Mouse (Mus musculus) embryo, embryonic 11 days (tissue): ENCODE data around the gene Jazf1.

Experiments used
- DNase-seq: peaks from one replicate; pipeline ENCODE4 v3.0.0-alpha.2; 2015

Jazf1 gene

DNA sequence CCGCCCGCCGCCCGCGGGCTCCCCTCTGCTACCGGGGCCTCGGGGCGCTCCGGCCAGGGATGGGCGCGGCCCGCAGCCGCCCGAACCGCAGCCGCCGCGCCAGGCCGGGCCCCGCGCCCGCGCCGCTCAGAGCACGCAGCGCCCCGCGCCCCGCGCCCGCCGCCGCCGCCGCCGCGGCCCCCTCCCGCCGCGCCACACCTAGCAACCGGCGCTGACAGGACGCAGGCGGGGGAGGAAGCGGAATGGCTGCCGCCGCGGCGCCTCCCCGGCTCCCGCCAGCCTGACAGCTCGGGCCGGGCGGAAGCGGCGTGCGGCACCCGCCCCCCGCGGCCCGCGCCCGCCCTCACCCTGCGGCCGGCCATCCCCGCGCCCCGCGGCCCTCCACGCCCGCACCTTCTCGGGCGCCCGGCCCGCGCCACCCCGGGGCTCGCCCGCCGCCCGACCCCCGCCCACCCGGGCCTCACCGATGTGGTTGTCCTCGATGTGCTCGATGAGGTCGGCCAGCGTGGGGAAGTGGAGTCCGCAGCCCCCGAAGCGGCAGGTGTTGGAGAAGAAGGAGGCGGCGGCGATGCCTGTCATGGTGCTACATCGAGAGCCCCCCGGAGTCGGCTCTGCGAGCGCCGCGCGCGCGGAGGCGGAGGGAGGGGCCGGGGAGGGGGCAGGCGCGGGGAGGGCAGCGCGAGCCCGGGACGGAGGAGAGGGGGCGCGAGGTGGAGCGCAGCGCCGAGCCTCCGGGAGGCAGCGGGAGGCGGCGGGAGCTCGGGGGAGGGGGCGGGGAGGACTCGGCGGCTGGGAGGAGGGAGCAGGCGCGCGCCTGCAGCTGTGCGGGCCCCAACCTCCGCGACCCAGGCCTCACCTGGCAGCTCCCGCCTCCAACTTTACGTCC lies at the start of gene Jazf1:
Jazf1 (minus strand) TSS at position 643 of the 886 bp plus-strand sequence.
- DNase-seq = peak; percentile 65

DNA sequence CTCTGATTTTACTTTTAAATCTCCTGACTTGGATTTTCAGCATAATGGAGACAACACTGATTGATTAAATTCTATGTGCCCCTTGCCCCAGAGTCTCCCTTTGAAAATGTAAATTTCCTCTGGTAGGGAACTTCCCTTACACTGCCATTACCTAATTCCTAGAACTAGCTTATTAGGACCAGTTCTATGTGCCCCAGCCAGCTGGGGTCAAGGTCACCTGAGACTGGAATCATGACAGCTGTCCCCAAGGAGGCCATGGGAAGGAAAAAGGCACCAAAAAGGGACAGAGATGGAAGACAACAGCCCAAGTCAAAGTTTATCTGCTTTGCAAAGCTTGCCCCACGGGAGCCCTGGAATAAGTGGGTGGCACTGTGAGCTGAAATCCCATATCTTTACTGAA lies 49.4 kb upstream of the Jazf1 start:
- DNase-seq = no peak

DNA sequence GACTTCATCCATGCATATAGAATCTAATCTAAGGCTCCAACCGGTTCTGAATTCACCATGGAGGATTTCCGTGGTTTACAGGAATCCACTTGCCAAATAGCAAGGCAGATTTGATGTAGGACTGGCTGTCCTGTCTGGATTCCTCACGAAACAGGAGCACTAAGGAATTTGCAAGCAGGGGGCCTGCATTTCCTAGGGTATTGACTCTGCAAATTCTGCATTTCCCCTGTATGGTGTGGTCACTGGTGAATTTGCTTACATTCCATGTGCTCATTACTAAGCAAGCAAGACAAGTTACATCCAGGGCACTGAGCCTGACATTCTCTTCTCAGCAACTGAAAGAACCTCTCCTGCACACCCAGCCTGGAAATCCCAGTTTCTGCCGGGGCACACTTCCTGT lies 18.4 kb upstream of the Jazf1 start:
- no peak for DNase-seq

DNA sequence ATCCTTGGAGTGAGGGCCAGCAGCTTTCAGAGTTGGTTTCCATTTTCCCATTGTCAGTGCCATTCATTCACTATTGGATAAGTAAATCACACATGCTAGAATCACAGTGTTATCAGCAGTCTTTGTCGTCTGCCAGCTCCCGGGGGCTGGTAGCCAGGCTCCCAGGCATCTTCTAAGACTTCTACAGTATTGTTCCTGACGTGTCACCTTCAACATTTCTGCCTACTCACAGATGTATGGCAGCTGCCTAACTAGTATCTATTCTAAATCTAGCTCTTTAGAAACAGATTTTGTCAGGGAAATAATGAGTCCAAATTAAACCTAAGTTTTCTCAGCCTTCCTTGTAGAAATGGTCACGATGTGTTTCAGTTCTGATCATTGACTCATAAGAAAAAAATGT lies 12.8 kb upstream of the Jazf1 start:
- DNase-seq = no peak

DNA sequence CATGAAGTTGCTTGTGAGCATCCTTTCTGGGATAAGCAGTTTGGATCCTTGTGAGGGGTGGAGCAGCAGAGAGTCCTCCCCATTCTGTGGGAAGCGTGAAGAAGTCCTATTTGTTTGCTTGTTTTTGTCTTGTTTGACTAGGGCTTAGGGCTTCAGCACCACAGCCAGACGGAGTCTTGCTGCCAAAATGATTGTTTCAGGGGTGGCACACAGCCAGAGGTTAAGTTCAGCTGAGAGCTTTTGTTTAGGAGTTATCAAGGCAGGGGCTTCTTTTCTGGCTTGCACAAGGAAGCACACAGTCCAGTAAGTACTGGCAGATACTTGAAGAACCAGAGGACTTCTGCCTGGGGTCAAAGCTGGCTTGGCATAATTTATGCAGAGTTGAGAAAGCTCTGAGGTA lies 10.2 kb upstream of the Jazf1 start:
- DNase-seq = no peak

DNA sequence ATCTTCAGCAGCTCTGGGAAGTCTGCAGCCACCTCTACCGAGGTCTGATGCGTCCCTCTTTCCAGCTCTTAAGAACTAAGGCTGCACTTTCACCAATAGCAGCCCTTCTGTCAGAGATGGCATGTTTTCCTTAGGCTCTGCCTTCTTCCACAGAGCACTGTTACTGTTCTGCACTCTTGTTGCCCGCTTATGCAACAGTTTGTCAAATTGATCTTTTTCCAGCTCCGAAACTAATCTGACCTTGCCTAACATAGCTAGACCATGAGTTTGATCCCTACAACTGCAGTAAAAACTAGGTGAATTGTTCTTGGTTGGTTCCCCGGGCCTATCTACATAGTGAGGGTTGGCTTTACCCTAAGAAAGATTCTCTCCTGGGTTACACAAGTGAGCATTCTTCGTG lies 3.3 kb upstream of the Jazf1 start:
- no peak for DNase-seq

DNA sequence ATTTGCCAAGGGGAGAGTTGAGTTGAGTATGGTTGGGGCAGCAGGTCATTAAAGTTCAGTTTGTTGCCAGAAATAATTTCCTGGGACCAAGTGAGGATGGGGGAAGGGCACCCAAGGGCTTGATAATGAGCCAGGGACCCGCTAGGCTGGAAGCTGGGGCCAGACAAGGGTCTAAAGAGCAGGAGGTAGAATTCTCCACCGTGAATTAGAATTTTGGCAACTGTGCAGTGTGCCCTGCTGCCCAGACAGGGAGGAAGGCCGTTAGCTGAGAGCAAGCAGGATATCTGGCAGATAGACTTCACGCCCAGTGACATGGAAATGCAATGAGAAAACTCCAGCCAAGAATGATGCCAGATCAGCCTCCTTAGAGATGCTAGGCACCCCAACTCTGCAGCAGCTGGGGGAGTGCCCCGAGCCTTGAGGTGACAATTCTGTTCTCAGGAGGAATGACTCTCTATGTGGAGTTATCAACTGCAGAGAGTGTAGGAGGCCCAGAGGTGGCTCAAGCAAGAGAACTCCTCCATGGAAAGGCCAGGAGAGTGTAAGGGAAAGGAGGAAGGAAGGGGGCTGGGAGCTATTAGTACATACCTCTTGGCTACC lies 1.6 kb upstream of the Jazf1 start:
- DNase-seq = no peak

DNA sequence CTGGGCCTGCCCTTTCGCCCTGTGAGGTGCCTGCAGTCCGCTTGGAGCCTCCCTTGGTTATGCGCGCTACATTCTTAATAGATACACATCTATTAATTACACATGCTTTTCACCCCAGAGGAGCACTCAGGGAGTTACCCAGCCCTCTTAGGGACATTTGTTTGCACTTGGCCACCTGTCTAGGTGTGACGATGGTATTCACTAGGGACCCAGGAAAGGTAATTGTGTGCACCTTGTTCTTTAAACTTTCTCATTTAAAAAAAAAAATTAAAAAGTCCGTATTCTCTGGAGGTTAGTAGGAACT lies 396 bp upstream of the Jazf1 start:
- DNase-seq = no peak

DNA sequence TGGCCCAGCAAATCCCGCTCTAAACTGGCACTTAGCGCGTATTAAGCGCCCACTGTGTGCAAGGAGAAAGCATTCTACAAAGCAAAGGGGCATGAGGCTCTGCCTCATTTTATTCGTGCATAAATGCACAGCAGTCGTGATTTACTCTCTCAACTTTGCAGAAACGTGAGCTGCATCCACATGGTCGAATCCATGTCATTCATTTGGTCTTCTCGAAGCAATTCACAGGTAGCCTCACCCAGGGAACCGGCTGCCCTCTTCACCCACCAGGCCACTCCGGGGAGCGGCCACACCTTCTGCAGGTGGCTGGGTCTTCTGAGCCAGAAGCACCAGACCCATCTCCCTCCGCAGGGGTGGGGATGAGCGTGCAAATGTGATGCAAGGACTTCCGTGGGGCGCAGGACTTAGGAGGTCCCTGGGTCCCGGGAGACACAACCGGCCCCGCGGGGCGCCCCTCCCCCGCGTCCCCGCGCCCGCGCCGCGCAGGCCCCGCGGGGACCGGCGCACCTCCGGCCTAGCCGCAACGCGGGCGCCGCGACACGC lies 914 bp downstream of the Jazf1 start:
- peak; percentile 32 for DNase-seq

DNA sequence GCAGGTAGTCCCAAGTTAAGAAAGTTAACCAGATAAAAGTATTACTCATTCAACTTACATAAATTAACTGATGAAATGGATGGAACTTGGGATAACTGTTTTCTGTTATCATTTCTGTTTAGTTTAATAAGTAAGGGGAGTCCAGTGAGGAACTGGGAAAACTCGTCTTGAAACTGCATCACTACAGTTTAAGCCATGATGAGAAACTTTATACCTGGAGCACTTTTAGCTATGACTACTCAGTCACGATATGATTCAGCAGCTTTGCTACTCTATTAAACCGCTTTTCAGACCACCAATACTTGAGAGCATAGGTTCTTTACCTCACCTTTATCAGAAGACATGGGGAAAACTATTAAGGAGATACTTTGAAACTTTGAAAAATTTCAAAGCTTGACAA lies 1.5 kb downstream of the Jazf1 start:
- DNase-seq = no peak

DNA sequence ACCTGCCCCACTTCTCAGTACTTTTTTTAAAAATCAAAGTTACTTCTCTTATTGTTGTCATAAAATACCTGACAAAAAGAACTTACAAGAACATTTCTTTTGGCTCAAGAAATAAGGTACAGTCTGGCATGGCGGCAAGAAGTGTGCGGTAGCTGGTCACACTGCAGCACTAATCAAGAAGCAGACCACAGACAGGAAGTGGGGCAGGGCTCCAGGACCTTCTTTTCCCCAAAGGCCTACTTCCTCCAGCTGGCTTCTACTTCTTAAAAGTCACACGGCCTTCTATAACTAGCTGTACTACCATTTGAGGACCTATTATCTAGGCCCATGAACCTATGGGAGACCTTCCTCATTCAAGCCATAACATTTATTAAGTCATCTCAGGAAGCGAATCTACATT lies 4.4 kb downstream of the Jazf1 start:
- no peak for DNase-seq

DNA sequence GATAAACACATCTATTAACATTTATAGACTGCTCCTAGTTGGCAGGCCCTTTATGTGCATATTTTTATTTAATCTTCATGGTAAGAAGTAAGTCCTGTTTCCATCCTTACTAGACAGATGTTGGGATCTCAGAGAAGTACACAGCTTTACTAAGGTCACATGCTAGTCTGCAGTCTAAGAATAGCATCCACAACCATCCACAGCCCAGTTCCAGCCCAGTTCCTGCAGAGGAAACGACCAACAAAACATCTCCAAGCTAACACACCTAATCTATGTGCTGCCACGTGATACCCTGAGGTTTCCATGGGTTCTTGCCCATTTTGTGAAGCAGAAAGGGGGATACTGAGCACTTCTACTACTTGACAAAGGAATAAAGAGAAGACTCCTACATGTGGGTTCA lies 13.5 kb downstream of the Jazf1 start:
- DNase-seq = no peak

DNA sequence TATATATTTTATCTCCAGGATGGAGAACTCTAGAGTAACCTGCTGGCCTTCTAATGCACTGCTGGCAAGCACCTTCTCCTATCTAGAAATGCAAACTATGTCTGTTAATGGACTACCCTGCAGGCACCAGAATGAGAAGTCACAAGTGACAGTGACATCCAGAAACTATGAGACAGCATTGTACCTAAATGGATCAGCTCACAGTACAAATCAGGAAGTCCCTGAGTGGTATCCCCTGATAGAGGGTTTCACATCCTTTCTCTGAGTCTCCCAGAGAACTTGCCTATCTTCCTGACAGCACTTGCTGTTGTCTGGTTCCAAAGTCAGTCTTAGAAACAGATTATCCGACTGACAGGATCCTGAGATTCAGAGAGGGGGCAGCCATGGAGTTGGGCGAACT lies 22.9 kb downstream of the Jazf1 start:
- no peak for DNase-seq

DNA sequence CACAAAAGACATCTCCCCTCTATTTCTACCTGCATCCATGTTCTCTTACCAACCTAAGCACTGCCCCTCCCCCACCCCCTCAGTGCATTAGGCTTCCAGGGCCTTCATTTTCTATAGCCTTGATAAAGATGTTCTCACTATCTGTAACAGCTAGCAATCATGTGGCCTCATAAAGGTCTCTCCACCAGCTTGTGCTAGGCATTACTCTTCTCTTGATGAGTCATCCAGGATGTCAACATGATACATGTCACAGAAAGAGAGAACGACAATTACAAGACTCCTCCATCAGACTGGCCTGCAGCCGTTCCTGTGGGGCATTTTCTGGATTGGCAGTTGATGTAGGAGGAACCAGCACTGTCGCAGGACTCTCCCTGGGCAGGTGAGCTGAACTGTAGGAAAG lies 30.3 kb downstream of the Jazf1 start:
- DNase-seq = no peak

DNA sequence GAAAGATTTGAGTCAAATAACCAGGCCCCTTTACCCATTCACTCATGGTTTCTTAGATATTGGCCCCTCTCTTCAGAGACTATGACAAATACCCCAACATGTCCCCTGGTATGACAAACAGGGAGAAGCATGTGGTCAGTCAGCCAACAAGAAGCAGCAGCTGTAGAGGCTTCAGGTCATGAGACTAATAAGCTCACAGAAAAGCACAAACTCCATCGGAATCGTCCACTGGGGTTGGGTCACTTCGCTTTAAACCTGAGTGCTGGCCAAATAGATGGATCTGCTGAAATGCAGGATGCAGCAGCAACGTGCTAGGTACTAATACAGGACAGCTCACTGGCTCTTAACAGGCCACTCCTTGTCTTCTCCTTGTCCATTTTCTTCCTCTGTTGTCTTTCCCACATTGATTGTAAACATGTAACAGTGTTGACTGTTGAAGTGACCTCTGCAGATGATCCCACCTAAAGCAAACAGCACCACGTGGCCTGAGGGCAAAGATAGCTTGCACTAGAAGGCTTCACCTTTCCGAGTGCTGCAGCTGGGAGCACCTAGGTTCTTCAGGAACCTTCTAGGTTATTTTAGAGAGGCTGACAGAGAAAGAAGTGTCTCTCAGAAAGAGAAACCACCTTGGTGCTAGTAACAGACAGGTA lies 33.9 kb downstream of the Jazf1 start:
- no peak for DNase-seq

DNA sequence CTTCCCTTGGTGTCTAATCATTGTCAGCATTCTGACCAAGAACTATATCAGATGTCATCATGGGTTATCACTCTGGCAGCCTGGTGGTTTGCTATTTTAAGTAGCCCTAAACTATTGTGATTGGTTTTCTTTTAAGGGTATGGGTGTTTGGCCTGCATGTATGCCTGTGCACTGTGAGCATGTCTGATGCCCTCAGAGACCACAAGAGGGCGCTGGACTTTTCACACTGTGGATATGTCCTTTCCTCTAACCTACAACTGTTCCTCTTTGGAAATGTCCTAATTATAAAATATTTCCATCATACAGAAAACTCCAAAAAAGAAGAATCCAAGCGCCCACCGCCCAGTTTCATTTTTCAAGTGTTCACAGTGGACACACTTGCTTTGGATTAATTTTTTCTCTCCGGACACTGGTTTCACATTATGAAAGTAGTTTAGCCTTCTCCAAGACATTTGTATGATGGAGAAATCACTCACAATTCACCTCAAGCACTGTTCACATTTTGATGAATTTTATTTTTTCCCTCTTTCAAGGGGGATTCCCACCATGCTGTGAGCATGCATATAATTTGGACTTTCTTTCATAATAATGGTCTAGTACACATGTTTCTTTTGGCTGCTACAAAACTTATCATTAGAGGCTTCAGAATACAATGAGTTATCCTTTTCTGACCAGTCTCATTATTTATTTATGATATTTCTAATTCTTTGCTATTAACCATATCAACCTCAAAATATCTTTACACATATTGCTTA lies 35.5 kb downstream of the Jazf1 start:
- peak; percentile 35 for DNase-seq

DNA sequence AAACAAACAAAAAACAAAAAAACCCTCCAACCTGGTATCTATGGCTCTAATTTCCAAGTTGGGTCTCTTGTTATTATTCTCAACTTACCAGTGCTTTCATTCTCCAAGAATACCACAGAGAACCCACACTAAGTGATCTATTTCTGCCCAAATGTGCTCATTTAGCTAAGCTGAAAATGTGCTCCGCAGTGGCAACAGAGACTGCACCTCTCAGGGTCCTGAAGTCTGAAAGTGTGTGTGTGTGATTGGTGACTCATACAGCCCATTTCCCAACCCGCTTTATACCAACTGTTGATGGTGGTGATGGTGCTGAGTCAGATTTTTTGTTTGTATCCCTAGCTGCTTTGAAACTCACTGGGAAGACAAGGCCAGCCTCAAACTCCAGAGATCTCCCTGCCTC lies 46.4 kb downstream of the Jazf1 start:
- no peak for DNase-seq

DNA sequence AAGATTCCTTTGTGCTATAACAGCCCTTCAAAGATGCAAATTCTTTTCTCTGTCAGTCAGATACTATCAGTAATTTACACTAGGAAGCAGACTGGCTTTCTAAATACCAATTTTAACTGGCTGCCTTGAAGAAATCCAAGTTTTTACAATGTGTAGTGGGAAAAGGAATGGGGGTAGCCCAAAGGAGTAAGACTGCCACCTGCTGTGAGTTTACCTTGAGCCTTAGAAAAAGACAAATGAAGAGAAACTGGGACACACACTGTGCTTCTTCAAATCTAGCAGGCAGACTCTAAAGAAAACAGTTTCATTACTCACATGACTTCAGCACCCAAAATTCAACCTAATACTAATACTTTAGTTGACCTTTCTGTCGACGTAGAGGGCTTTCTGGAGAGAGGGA lies 47.4 kb downstream of the Jazf1 start:
- no peak for DNase-seq

DNA sequence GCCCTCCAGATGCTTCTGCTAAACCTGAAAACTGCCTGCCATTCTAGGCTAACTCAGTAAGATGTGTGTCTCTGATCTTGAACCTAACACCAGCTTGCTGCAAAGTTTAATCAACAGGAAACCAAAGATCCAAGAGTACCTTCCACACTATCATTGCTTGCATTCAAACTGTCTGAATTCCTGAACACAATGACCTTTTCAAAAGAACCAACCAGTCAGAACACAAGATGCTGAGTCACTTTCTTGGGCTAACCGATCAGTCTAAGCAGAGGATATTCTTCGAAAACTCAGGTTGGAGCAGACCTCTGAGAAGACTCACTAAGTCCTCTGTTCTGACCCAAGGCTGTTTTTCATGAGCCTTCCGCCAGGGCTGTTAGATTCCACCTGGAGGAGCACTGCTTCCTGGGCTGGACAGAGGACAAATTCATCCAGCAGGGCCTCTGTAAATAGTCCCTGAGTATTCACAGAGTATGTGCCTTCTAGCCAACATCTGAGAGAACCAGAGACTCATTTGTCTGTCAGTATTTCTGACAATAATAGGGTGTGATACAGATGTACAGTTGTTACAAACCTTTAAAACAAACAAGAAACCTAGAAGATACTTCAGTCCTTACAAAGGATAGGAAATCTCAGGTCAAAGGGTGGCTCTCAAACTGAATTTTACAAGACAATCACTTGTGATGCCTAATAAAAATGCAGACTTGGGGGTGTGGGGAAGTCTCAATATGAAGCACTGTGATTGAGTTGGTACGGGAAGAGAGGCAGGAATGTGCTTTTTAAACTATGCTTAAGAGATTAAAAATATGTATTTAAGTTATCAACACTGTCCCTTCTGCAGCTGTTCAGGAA lies 50.9 kb downstream of the Jazf1 start:
- no peak for DNase-seq

DNA sequence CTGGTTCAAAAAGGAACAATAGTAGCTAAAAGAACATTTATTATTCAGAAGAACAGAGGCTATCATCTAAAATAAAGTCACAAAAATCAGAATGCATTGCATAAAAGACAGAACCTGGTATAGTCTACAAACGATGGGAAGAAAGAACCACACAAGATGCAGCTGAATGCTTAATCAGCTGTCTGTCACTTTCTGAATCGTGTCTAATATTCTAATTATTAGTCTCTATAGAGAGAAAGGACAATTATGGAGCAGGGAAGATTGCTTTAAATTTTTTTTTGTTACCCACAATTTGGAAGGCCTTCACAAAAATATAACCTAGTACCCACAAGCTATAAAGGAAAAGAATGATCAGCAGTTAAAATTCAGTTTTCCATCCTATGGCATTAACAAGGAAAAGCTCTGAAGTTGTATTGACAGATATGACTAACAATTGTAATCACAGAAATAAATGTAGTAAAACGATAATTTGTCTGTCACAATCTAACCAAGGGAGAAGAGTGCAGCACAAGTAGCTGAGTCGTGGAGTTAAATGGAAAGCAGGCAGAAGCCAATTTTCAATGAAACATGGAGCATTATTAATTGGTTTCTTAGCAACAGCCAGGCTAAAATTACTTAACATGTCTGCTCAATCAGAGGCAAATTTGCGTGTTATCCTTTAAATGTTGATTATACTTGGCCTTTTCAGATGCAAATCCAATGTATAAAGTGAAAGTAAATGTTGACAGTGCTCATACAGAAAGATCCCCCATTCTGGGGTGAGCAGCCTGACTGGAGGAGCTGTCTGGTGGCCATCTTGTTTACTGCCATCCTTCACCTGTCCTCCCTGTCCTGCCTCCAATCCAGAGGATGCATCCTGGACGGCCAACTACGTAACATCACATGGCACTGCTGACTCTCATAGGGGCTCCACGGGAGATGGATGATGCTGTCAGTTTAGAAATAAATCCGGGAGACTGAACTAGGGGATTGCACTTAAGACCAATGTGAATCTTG lies 53.7 kb downstream of the Jazf1 start:
- DNase-seq = no peak

DNA sequence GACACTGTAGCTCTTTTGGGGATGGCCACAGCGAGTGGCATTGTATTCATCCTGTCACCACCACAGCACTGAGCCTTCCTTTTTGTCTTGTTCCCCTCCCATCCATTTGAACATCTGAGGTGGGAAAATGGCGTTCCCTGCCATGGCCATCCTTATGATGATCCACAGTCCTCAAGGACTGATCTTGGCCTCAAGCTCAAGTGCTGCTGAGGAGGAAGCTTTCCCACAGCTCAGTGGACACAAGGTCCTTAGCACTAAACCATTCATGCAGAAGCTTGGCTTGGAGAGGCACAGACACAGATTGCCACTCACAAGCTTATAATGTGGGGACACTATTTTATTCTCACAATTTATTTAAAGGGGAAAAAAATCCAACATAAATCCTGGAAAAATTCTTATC lies 58.1 kb downstream of the Jazf1 start:
- DNase-seq = no peak
